Mouse (Mus musculus) intestine, embryonic 16.5 days (tissue): ENCODE results near the gene Ankrd63. TPM values are rescaled to one million over a fixed set of nuclear protein-coding genes. Genes with fewer than 3 reads are reported as not detected.

Experiments used
- ATAC-seq: fragments of 200-750 bp; cut with Nextera tagmentation; 2 replicates; pipeline ENCODE4 v1.8.0; 2017; ENCODE audit warnings: moderate TSS enrichment, moderate library complexity
- H3K27ac ChIP-seq: fragments of 300-500 bp; sonication (generic); 2 replicates; pipeline ENCODE4 v1.5.1; 2014; ENCODE audit warnings: mild to moderate bottlenecking, low read length
- H3K27me3 ChIP-seq: fragments of 300-500 bp; sonication (generic); replicated peaks from 2 replicates; pipeline ENCODE4 v1.6.1; 2014; ENCODE audit warnings: low read length, control low read depth, mixed read lengths; ENCODE audit not compliant: control insufficient read depth, insufficient read depth
- H3K36me3 ChIP-seq: fragments of 300-500 bp; sonication (generic); 2 replicates; pipeline ENCODE4 v1.6.1; 2014; ENCODE audit warnings: low read length, control low read depth; ENCODE audit not compliant: control insufficient read depth, insufficient read depth
- H3K4me1 ChIP-seq: fragments of 300-500 bp; sonication (generic); 2 replicates; pipeline ENCODE4 v1.6.1; 2014; ENCODE audit warnings: low read length, control low read depth, mixed read lengths; ENCODE audit not compliant: control insufficient read depth, insufficient read depth
- H3K4me2 ChIP-seq: fragments of 300-500 bp; sonication (generic); 2 replicates; pipeline ENCODE4 v1.6.1; 2014; ENCODE audit warnings: low read depth, low read length, control low read depth
- H3K4me3 ChIP-seq: fragments of 300-500 bp; sonication (generic); 2 replicates; pipeline ENCODE4 v1.5.1; 2014; ENCODE audit warnings: mild to moderate bottlenecking, low read length
- H3K9ac ChIP-seq: fragments of 300-500 bp; sonication (generic); 2 replicates; pipeline ENCODE4 v1.6.1; 2014; ENCODE audit warnings: low read depth, low read length
- H3K9me3 ChIP-seq: fragments of 300-500 bp; sonication (generic); 2 replicates; pipeline ENCODE4 v1.6.1; 2016; ENCODE audit warnings: low read length, control low read depth; ENCODE audit not compliant: control insufficient read depth
- WGBS: fragments of 180-500 bp; shearing (Covaris S2); extraction: QIAGEN DNeasy Blood & Tissue Kit; methylation state at CpG from one replicate; pipeline ENCODE4 v1.1.7; 2014; 5-methylcytosine and 5-hydroxymethylcytosine counted together
- polyA plus RNA-seq: library from polyadenylated mRNA; unstranded; fragments of >200 nt; fragmentation: Nextera tagmentation; extraction: Ambion mirVana; gene quantifications from 2 replicates; pipeline ENCODE4 v1.2.1, GENCODE M21; 2015

The Ankrd63 gene
- polyA plus RNA-seq, 1 experiment from 2014 or later, result 0.15 TPM

- WGBS, result 1% methylated on average over 36 of the region's 36 CpGs
- peak overlapping the region; percentile 62 for H3K9ac ChIP-seq
Observed at GRCm38 (mm10) chr2:118711038-118711494, 7.3 kb upstream of the Ankrd63 start.

GRCm38 (mm10) chr2:118709655-118710221 is 6.0 kb upstream of the Ankrd63 start:
- ATAC-seq, result no peak
- no peaks in the 10 kb centered on the region for H3K36me3 ChIP-seq
- no peak overlapping the region for H3K4me2 ChIP-seq
- 39% methylated on average over 4 of the region's 4 CpGs for WGBS
- no peak overlapping the region for H3K27ac ChIP-seq
- H3K9ac ChIP-seq, result no peak overlapping the region
- H3K4me1 ChIP-seq, result peaks cover 11% of the 10 kb centered on the region; the same call in 1 of the 2 replicates
- H3K4me3 ChIP-seq, result no peak overlapping the region
- no peaks in the 10 kb centered on the region for H3K9me3 ChIP-seq
- H3K27me3 ChIP-seq, result peaks cover 64% of the 10 kb centered on the region

More at GRCm38 (mm10) chr2:118711038-118711494, 7.3 kb upstream of the Ankrd63 start:
- H3K9me3 ChIP-seq, result no peaks in the 10 kb centered on the region
- H3K36me3 ChIP-seq, result no peaks in the 10 kb centered on the region
- peaks cover 51% of the 10 kb centered on the region for H3K27me3 ChIP-seq
- peaks cover 11% of the 10 kb centered on the region; the same call in 1 of the 2 replicates for H3K4me1 ChIP-seq
- no peak overlapping the region for H3K27ac ChIP-seq
- ATAC-seq, result peak; percentile 78
- H3K4me3 ChIP-seq, result peak overlapping the region; percentile 49
- peak overlapping the region; percentile 85 for H3K4me2 ChIP-seq

- peaks cover 76% of the 10 kb centered on the region for H3K27me3 ChIP-seq
- H3K9me3 ChIP-seq, result no peaks in the 10 kb centered on the region
- no peaks in the 10 kb centered on the region for H3K36me3 ChIP-seq
Observed at GRCm38 (mm10) chr2:118708472-118708871, 4.7 kb upstream of the Ankrd63 start.

DNA sequence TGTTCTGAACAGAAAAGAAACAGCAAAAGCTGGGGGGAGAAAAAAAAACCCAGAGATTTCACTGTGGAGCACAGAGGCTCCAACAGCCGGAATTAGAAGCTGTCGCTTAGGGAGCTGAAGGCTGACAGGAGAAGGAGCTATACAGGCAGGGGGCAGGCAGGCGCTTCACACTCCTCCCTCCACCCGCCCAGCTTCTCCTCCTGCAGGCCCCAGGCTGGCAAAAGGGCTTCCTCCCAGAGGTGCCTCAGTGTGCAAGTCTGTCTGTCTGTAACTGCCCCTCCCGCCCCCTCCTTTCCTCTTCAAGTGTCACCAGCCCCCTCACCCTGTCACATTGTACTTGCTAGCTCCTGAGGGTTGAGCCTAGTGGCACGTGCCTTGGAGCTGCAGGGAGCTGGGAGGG is 2.7 kb upstream of the Ankrd63 start:
- H3K4me2 ChIP-seq, result no peak overlapping the region
- no peak overlapping the region for H3K9ac ChIP-seq
- peaks cover 26% of the 10 kb centered on the region for H3K4me1 ChIP-seq
- H3K4me3 ChIP-seq, result no peak overlapping the region
- ATAC-seq, result no peak
- peaks cover 82% of the 10 kb centered on the region for H3K27me3 ChIP-seq
- H3K27ac ChIP-seq, result no peak overlapping the region
- 19% methylated on average over 6 of the region's 6 CpGs for WGBS
- H3K9me3 ChIP-seq, result no peaks in the 10 kb centered on the region
- H3K36me3 ChIP-seq, result no peaks in the 10 kb centered on the region

More at GRCm38 (mm10) chr2:118708472-118708871, 4.7 kb upstream of the Ankrd63 start:
- peaks cover 19% of the 10 kb centered on the region for H3K4me1 ChIP-seq
- H3K9ac ChIP-seq, result no peak overlapping the region
- H3K4me3 ChIP-seq, result no peak overlapping the region
- 67% methylated on average over 4 of the region's 4 CpGs for WGBS
- H3K4me2 ChIP-seq, result no peak overlapping the region
- no peak overlapping the region for H3K27ac ChIP-seq
- ATAC-seq, result no peak

- H3K4me1 ChIP-seq, result peaks cover 21% of the 10 kb centered on the region
- no peak overlapping the region for H3K27ac ChIP-seq
- H3K4me2 ChIP-seq, result peak overlapping the region; percentile 78
- peak; percentile 47 for ATAC-seq
- peak overlapping the region; percentile 51 for H3K4me3 ChIP-seq
- WGBS, result under 1% methylated on average over 91 of the region's 93 CpGs
- H3K36me3 ChIP-seq, result no peaks in the 10 kb centered on the region
- peaks cover 73% of the 10 kb centered on the region for H3K27me3 ChIP-seq
- no peaks in the 10 kb centered on the region for H3K9me3 ChIP-seq
- peak overlapping the region; percentile 56 for H3K9ac ChIP-seq
Observed at GRCm38 (mm10) chr2:118702883-118703761, 641 bp downstream of the Ankrd63 start.

DNA sequence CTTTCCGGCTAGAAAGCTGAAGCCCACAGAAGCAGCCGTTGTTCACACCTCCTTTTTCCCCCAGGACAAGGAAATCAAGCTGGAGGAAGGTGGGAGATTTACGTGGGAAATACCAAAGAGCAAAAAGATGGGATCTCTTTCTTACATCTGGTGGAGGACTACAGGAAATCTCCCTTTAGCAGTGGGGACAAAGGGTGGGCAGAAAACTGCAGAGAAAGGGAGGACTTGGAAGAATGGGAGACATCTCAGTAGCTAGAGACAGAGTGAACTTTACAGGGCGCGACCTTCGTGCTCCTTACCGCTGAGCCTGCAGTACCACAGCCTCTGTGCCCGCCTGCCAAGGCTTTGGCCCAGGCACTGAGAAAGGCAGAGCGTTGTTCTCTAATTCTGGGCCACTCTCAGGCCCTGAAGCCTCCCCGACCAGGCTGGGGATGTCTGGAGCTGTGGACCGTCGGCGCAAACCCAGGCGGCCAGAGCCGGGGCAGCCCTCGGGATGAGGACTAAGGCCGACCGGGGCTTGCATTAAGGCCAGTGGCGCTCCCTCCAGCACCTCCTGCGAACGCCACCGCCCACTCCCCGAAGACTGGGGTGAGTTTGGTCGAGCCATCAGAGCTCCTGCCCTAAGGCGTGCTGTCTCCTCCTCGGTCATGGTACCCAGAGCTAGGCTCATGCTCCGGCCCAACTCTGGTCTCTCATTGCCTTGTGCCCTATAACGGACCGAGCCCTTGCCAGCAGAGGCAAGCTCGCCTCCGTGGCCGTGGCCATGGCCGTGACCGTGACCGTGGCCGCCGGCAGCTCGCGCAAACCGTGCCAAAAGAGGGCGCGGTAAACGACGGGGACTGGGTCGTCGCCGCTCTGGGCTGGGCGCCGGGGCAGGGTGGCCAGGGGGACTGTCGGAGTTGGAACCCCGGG is 1.5 kb downstream of the Ankrd63 start:
- WGBS, result 11% methylated on average over 51 of the region's 51 CpGs
- Histone ChIP-seq H3K27me3 (peaks cover 67% of the 10 kb centered on the region), H3K4me1 (peaks cover 21% of the 10 kb centered on the region), H3K4me2 (peak overlapping the region; percentile 78), H3K9me3 (no peaks in the 10 kb centered on the region), H3K4me3 (peak overlapping the region; percentile 51), H3K36me3 (no peaks in the 10 kb centered on the region), H3K27ac (no peak overlapping the region), H3K9ac (peak overlapping the region; percentile 53; the same call in 1 of the 2 replicates)
- no peak for ATAC-seq

GRCm38 (mm10) chr2:118701161-118701560 is 2.6 kb downstream of the Ankrd63 start:
- H3K27ac ChIP-seq, result no peak overlapping the region
- H3K4me3 ChIP-seq, result no peak overlapping the region
- no peak overlapping the region for H3K9ac ChIP-seq
- H3K9me3 ChIP-seq, result no peaks in the 10 kb centered on the region
- H3K4me1 ChIP-seq, result peaks cover 28% of the 10 kb centered on the region
- no peak overlapping the region for H3K4me2 ChIP-seq
- peaks cover 56% of the 10 kb centered on the region for H3K27me3 ChIP-seq
- H3K36me3 ChIP-seq, result no peaks in the 10 kb centered on the region
- ATAC-seq, result no peak
- 24% methylated on average over 5 of the region's 5 CpGs for WGBS

GRCm38 (mm10) chr2:118700179-118701062 is 3.3 kb downstream of the Ankrd63 start:
- Histone ChIP-seq H3K36me3 (no peaks in the 10 kb centered on the region), H3K27ac (no peak overlapping the region), H3K9ac (0 out of 2 replicates have a peak overlapping the region, but pooled peaks have one; percentile 21), H3K4me1 (peaks cover 28% of the 10 kb centered on the region), H3K4me2 (peak overlapping the region; percentile 56), H3K4me3 (peak overlapping the region; percentile 36), H3K9me3 (no peaks in the 10 kb centered on the region), H3K27me3 (peaks cover 48% of the 10 kb centered on the region)
- WGBS, result 3% methylated on average over 32 of the region's 32 CpGs
- ATAC-seq, result peak; percentile 48; the same call in 1 of the 2 replicates
